Mouse (Mus musculus): ENCODE data around the gene Tead2.

DNA sequence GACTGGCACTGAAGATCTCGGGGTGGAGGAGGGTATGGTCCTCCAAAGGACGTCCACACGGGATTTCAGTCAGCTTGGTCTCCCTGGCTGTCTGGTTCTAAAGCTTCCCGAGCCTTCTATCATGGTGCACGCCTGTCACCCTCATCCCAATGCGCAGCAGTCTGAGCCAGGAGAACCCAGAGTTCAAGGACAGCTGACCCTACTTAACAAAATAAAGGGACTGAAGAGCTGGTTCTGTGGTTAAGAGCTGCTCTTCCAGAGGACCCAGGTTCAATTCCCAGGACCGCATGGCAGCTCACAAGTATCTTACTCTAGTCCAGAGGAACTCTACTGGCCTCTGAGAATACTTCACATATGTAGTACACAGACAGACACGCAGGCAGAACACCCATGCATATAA is 13.5 kb downstream of the Tead2 start:
- TF ChIP-seq CTCF (conservative IDR thresholded peaks at IDR 0.05; ENCODE audit: low read length) (no peak), POU5F1 (IDR thresholded peaks at IDR 0.05; ENCODE audit: borderline replicate concordance, low read length) (no peak)

All from E14TG2a.4 (cell line).